Mouse (Mus musculus) limb, embryonic 15.5 days (tissue): ENCODE data around the gene Cdcp1. TPM values are rescaled to one million over a fixed set of nuclear protein-coding genes. Genes with fewer than 3 reads are reported as not detected.

Source experiments
- ATAC-seq: fragments of 200-750 bp; cut with Nextera tagmentation; 2 replicates; pipeline ENCODE4 v1.8.0; 2017; ENCODE audit warnings: low read depth, moderate TSS enrichment; ENCODE audit not compliant: insufficient number of reproducible peaks, low FRiP score, low TSS enrichment
- H3K27ac ChIP-seq: fragments of 300-500 bp; sonication (generic); 2 replicates; pipeline ENCODE4 v1.5.1; 2015; ENCODE audit warnings: moderate library complexity, mild to moderate bottlenecking, inconsistent platforms
- H3K27me3 ChIP-seq: fragments of 300-500 bp; sonication (generic); 2 replicates; pipeline ENCODE4 v1.6.1; 2015; ENCODE audit warnings: inconsistent platforms
- H3K36me3 ChIP-seq: fragments of 300-500 bp; sonication (generic); 2 replicates; pipeline ENCODE4 v1.6.1; 2015; ENCODE audit warnings: inconsistent platforms
- H3K4me1 ChIP-seq: fragments of 300-500 bp; sonication (generic); 2 replicates; pipeline ENCODE4 v1.6.1; 2015; ENCODE audit warnings: inconsistent platforms
- H3K4me2 ChIP-seq: fragments of 300-500 bp; sonication (generic); 2 replicates; pipeline ENCODE4 v1.6.1; 2015; ENCODE audit warnings: mild to moderate bottlenecking, inconsistent platforms
- H3K4me3 ChIP-seq: fragments of 300-500 bp; sonication (generic); 2 replicates; pipeline ENCODE4 v1.5.1; 2015; ENCODE audit warnings: mild to moderate bottlenecking, inconsistent platforms
- H3K9ac ChIP-seq: fragments of 300-500 bp; sonication (generic); 2 replicates; pipeline ENCODE4 v1.6.1; 2015; ENCODE audit warnings: inconsistent platforms
- H3K9me3 ChIP-seq: fragments of 300-500 bp; sonication (generic); 2 replicates; pipeline ENCODE4 v1.6.1; 2016; ENCODE audit warnings: inconsistent platforms
- WGBS: fragments of 180-500 bp; shearing (Covaris S2); methylation state at CpG from one replicate; pipeline ENCODE4 v1.1.7; 2015; 5-methylcytosine and 5-hydroxymethylcytosine counted together
- polyA plus RNA-seq: library from polyadenylated mRNA; unstranded; fragments of >200 nt; fragmentation: Nextera tagmentation; extraction: Ambion mirVana; gene quantifications from 2 replicates; pipeline ENCODE4 v1.2.1, GENCODE M21; 2015

The Cdcp1 gene
- polyA plus RNA-seq: 9.7 TPM in 2 replicates

DNA sequence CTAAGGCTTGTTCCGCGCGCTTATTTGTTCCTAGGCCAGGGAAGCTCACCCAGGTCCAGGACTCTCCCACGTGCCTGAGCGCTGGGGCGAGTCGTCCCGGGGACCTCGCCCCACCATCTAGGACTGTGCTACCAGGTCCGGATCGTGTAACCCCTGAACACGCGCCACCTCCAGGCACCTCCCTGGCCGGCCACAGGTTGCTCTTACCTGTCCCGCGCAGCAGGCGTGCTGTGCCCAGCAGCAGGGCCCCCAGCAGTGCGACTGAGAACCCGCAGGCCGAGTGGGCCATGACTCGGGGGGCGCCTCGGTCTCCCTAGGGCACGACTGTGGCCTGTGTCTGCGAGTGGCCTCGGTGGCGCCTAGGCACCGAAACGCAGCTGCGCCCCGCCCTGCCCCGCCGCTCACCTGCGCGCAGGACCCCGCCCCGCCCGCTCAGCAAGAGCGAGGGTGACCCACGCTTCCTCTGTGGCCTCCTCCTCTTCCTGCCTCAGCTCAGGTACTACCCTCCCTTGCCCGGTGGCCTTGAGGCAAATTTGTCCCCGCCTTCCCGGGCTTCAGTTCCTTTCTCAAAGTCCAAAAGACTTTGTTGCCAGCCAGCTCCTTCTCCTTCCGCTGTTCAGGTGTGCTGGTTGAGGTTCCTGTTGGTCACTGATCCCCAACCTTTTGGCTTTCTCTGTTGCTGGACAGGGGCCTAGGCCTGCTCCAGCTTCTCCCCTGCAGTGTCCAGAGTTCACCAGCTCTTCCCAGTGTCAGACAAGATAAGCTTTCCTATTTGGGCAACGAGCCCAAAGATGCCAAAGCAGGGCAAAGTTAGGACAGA is at the start of gene Cdcp1:
Gene Cdcp1, minus strand, starts transcription at position 418 of the 820 bp plus-strand sequence.
- Histone ChIP-seq H3K27ac (no peak within 1 kb of the TSS), H3K4me2 (peak within 1 kb of the TSS; percentile 48), H3K36me3 (no peaks in the 10 kb centered on the region), H3K4me3 (peak within 1 kb of the TSS; percentile 42), H3K9me3 (no peaks in the 10 kb centered on the region), H3K27me3 (peaks cover 16% of the 10 kb centered on the region), H3K4me1 (peaks cover 10% of the 10 kb centered on the region), H3K9ac (peak within 1 kb of the TSS; percentile 34; the same call in 1 of the 2 replicates)
- ATAC-seq: peak; percentile 58; the same call in 1 of the 2 replicates
- WGBS: 8% methylated on average over 43 of the region's 45 CpGs

DNA sequence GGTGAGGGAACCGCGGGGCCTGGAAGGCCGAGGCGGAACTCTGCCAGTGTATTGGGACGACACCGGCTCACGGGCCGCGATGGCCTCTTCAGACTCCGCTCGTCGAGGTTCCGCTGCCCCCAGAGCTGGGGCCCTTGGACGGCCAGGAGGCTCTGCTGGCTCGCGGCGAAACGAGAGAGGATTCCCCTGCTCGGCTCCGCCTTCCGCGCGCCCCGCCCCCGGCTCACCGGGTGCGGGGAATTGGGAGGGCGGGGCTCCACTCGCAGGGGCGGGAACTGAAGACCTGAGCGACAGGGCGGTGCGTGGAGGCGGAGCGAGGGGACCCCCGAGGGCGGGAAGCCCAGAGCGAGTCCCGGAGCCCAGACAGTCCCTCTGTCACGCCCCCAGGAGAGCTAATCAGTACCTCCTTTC is 44.8 kb upstream of the Cdcp1 start, which contains the start of gene Tmem158:
Gene Tmem158, minus strand, starts transcription at position 154 of the 411 bp plus-strand sequence.
- Histone ChIP-seq H3K27me3 (peaks cover 30% of the 10 kb centered on the region), H3K27ac (peak within 1 kb of the TSS; percentile 77), H3K4me2 (peak within 1 kb of the TSS; percentile 97), H3K9ac (peak within 1 kb of the TSS; percentile 66), H3K4me3 (peak within 1 kb of the TSS; percentile 80), H3K9me3 (no peaks in the 10 kb centered on the region), H3K36me3 (no peaks in the 10 kb centered on the region), H3K4me1 (peaks cover 12% of the 10 kb centered on the region)
- ATAC-seq: peak; percentile 87
- WGBS: under 1% methylated on average over 40 of the region's 40 CpGs

DNA sequence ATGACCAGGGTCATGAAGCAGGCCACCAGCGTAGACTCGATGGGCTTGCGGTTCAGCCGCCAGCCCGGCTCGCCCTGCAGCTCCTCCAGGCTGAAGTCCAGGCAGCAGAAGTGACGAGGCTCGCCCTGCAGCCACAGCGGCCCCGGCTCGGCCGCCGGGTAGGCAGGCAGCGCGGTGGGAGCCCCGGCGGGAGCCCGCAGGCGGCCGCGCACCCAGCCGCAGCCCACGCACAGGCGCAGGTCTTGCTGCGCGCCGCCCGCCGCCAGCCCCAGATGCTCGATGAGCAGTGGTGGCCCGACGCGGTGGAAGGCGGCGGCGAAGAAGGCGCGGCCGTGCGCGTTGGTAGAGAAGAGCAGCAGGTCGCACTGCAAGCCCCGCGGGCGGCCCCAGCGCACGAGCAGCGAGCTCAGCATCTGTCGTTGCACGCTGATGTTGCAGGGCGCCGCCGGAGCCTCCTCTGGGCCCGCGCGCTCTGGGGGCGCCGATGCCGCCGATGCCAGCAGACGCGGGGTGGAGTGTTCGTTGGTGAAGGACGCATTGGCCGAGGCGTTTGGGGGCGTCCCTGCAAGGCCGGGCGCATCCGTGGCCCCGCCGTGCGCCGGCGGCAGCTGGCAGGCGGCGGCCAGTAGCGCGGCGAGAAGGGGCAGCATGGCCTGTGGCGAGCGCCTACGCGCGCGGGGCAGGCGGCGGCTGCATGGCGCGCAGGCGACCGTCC is 44.2 kb upstream of the Cdcp1 start:
- WGBS: under 1% methylated on average over 88 of the region's 92 CpGs
- Histone ChIP-seq H3K27me3 (peaks cover 32% of the 10 kb centered on the region), H3K9ac (peak overlapping the region; percentile 66), H3K4me3 (peak overlapping the region; percentile 80), H3K27ac (peak overlapping the region; percentile 77), H3K36me3 (no peaks in the 10 kb centered on the region), H3K4me1 (peaks cover 12% of the 10 kb centered on the region), H3K4me2 (peak overlapping the region; percentile 97), H3K9me3 (no peaks in the 10 kb centered on the region)
- ATAC-seq: peak; percentile 59

DNA sequence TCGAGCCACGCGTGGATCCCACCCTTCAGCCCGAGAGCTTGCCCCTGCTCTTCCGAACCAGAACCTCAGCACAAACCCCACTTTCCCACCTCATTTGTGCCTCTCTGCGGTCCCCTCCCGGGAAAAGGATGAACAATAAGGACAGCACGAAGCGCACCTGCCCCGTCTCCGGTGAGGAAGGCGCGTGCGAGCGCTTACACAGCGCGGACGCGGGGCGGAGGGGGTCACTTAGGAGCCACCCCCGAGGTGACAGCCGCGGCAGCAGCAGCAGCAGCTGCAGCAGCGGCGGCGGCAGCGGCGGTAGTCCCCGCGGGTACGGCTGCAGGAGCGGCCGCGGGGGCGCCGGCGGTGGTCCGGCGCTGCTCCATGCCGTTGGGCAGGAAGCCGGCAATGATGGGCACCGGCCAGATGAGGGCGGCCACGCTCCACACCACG is 43.6 kb upstream of the Cdcp1 start:
- H3K27me3 ChIP-seq: peaks cover 34% of the 10 kb centered on the region

DNA sequence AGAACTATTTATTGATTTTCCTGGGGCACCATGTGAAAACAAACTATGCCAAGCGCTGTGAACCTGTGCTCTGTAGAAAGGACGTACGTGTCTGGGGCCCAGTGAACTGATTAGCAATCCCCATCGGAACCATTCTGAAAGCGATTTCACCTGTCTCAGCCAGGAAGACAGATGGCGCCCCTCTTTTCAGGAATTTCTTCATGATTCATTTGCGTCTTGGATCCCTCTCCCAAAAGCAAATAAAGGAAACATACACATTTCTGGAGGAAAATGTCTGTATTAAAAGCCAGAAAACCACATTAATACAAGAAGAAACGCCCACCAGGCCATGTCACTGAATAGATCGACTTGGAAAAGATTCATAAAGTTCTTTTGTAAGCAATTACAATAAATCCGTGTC is 43.0 kb upstream of the Cdcp1 start:
- H3K36me3 ChIP-seq: no peaks in the 10 kb centered on the region
- H3K9me3 ChIP-seq: no peaks in the 10 kb centered on the region
- 27% methylated on average over 10 of the region's 10 CpGs for WGBS
- H3K4me2 ChIP-seq: peak overlapping the region; percentile 97
- H3K27ac ChIP-seq: no peak overlapping the region
- no peak overlapping the region for H3K9ac ChIP-seq
- H3K27me3 ChIP-seq: peaks cover 34% of the 10 kb centered on the region
- H3K4me1 ChIP-seq: peaks cover 12% of the 10 kb centered on the region
- no peak for ATAC-seq
- H3K4me3 ChIP-seq: peak overlapping the region; percentile 80

More for the DNA sequence above, 43.6 kb upstream of the Cdcp1 start:
- Histone ChIP-seq H3K4me1 (peaks cover 12% of the 10 kb centered on the region), H3K9ac (peak overlapping the region; percentile 66), H3K4me3 (peak overlapping the region; percentile 80), H3K36me3 (no peaks in the 10 kb centered on the region), H3K9me3 (no peaks in the 10 kb centered on the region), H3K27ac (0 out of 2 replicates have a peak overlapping the region, but pooled peaks have one; percentile 77), H3K4me2 (peak overlapping the region; percentile 97)
- ATAC-seq: no peak
- 1% methylated on average over 42 of the region's 45 CpGs for WGBS

DNA sequence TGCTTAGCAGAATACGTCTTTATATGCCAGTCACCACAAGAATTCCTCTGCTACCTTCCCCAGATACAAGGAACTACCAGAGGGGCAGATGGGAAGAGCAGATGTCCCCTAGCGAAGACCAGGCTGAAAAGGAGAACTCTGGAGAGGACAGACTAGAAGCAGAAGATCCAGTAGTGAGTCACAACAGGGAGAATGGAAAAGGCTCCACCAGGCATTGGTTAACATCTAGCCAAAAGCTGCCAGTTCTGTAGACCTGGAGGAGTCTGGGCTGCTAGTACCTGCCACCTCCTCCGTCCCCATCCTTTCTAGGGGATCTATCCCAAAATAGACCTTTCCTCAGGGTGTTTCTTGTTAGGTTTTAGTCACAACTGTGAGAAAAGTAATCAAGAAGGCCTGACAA is 39.9 kb upstream of the Cdcp1 start:
- no peak for ATAC-seq
- Histone ChIP-seq H3K27me3 (peaks cover 27% of the 10 kb centered on the region), H3K27ac (no peak overlapping the region), H3K36me3 (no peaks in the 10 kb centered on the region), H3K9ac (no peak overlapping the region), H3K4me3 (no peak overlapping the region), H3K4me1 (peaks cover 10% of the 10 kb centered on the region), H3K4me2 (no peak overlapping the region), H3K9me3 (no peaks in the 10 kb centered on the region)
- WGBS: 79% methylated on average over 3 of the region's 3 CpGs

DNA sequence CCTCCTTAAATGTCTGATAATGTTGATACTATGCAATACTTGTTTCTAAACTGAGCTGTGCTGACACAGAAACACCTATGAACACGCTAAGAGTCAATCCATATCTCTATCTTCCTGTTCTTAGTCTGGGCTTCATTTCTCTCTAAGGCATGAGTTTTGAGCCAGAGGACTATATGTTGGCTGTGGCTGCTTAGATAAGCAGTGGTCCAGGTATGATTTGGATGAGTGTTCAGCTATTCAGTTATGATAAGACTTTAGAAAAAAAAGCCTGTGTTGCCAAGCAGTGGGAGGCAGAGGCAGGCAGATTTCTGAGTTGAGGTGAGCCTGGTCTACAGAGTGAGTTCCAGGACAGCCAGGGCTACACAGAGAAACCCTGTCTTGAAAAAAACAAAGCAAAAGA is 32.2 kb upstream of the Cdcp1 start:
- no peaks in the 10 kb centered on the region for H3K9me3 ChIP-seq
- WGBS: 73% methylated on average over 1 of the region's 1 CpGs
- H3K9ac ChIP-seq: no peak overlapping the region
- H3K4me2 ChIP-seq: no peak overlapping the region
- H3K27me3 ChIP-seq: no peaks in the 10 kb centered on the region
- H3K36me3 ChIP-seq: no peaks in the 10 kb centered on the region
- H3K27ac ChIP-seq: no peak overlapping the region
- no peak overlapping the region for H3K4me3 ChIP-seq
- no peaks in the 10 kb centered on the region for H3K4me1 ChIP-seq
- ATAC-seq: no peak

DNA sequence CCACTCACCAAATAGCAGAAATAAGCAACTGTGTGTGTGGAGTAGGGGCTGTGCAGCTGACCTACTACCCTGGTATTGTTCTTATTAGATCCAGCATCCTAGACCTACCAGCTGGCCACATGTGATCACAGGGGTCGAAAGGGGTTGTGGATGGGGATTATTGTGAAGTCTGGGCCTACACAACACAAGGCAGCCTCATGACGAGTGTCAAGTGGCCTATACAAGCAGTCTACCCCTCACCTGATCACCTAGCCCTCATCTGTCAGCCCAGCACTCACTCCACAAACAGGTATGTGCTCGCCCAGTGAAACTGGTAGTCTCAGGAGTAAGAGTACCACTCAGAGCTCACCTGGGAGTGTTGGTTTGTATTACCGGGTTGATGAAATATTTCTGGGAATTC is 29.3 kb upstream of the Cdcp1 start:
- no peak for ATAC-seq
- H3K4me3 ChIP-seq: no peak overlapping the region
- H3K4me1 ChIP-seq: no peaks in the 10 kb centered on the region
- WGBS: 76% methylated on average over 4 of the region's 4 CpGs
- H3K27ac ChIP-seq: no peak overlapping the region
- no peak overlapping the region for H3K4me2 ChIP-seq
- H3K36me3 ChIP-seq: no peaks in the 10 kb centered on the region
- H3K27me3 ChIP-seq: no peaks in the 10 kb centered on the region
- H3K9me3 ChIP-seq: no peaks in the 10 kb centered on the region
- H3K9ac ChIP-seq: no peak overlapping the region

DNA sequence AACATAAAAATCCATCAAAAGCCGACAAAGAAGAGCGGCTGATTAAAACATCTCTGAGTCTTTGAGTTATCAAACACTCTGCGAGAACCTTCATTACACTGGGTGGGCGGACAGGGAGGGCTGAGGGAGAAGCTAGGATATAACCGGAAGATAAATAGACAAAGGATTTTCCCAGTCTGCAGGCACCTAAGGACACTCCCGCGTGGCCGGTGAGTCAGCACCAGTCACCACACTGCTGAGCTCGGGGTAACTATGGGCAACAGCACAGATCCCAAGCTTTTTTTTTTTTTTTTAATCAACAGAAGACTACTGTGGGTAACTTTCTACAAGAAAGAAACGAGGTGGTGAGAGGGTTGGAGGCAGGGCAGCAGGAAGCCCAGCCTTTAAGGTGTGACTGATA is 28.1 kb upstream of the Cdcp1 start:
- Histone ChIP-seq H3K27ac (no peak overlapping the region), H3K36me3 (no peaks in the 10 kb centered on the region), H3K4me3 (no peak overlapping the region), H3K4me1 (no peaks in the 10 kb centered on the region), H3K9me3 (no peaks in the 10 kb centered on the region), H3K27me3 (no peaks in the 10 kb centered on the region), H3K4me2 (no peak overlapping the region), H3K9ac (no peak overlapping the region)
- 64% methylated on average over 10 of the region's 10 CpGs for WGBS
- no peak for ATAC-seq

DNA sequence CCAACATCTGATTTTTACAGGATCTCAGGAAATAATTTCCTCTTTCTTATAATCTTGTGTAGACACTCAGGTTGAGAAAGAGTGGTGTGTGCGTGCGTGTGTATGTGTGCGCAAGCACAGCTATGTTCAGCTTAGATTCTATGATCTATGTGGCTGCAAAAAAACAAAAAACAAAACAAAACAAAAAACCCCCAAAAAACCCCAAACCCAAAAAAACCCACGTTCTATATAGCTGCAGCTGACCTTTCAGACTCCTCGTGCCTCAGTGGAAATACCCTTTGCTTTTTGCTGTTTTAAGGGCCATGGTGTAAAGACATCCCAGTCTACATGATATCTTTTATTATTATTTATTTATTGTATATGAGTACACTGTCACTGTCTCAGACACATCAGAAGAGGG is 25.4 kb upstream of the Cdcp1 start:
- no peaks in the 10 kb centered on the region for H3K27me3 ChIP-seq
- ATAC-seq: no peak
- peaks cover 9% of the 10 kb centered on the region for H3K4me1 ChIP-seq
- no peak overlapping the region for H3K27ac ChIP-seq
- H3K4me2 ChIP-seq: no peak overlapping the region
- no peak overlapping the region for H3K4me3 ChIP-seq
- H3K9ac ChIP-seq: no peak overlapping the region
- no peaks in the 10 kb centered on the region for H3K9me3 ChIP-seq
- WGBS: 89% methylated on average over 5 of the region's 5 CpGs
- H3K36me3 ChIP-seq: no peaks in the 10 kb centered on the region

DNA sequence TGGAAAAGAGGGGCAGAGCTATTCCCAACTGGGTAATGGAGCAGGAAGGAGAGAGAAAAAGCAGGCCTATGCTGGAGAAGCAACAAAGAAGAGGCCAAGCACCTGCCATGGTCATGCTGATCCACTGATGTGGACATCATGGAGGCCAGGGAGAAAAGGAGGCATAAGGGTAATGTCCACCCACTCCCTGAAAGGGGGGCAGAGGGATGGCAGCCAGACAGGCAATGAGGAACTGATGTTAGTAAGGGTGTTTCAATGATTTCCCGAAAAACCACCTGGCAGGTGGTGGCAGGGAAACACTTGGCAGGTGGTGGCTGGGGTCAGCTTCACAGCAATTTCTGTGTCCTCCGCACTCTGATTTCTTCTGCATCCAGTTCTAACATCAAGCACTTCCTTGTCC is 24.9 kb upstream of the Cdcp1 start:
- peaks cover 9% of the 10 kb centered on the region for H3K4me1 ChIP-seq
- no peak overlapping the region for H3K9ac ChIP-seq
- H3K27me3 ChIP-seq: no peaks in the 10 kb centered on the region
- H3K36me3 ChIP-seq: no peaks in the 10 kb centered on the region
- no peak for ATAC-seq
- H3K4me3 ChIP-seq: no peak overlapping the region
- no peaks in the 10 kb centered on the region for H3K9me3 ChIP-seq
- H3K27ac ChIP-seq: no peak overlapping the region
- WGBS: 81% methylated on average over 2 of the region's 2 CpGs
- no peak overlapping the region for H3K4me2 ChIP-seq

DNA sequence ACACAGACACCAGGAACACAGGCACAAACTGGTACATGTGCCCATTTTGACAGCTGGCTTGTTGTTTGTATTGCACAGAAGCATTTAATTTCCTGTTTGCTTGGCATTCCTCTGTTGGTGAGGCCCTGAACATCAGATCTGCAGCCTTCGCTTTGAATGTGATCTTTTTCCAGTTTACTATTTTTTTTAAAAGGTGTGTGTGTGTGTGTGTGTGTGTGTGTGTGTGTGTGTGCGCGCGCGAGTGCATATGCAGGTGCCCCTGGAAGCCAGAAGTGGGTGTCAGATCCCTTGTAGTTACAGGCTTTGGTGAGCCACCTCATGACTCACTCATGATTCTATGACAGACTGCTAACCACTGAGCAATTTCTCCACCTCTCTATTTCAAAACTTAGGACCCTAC is 24.4 kb upstream of the Cdcp1 start:
- Histone ChIP-seq H3K36me3 (no peaks in the 10 kb centered on the region), H3K27me3 (no peaks in the 10 kb centered on the region), H3K27ac (no peak overlapping the region), H3K4me1 (peaks cover 12% of the 10 kb centered on the region), H3K4me2 (no peak overlapping the region), H3K9me3 (no peaks in the 10 kb centered on the region), H3K4me3 (no peak overlapping the region), H3K9ac (no peak overlapping the region)
- no peak for ATAC-seq
- WGBS: 96% methylated on average over 5 of the region's 5 CpGs
